ENCODE assay signal across 18 mouse cellular contexts in the genomic region with DNA sequence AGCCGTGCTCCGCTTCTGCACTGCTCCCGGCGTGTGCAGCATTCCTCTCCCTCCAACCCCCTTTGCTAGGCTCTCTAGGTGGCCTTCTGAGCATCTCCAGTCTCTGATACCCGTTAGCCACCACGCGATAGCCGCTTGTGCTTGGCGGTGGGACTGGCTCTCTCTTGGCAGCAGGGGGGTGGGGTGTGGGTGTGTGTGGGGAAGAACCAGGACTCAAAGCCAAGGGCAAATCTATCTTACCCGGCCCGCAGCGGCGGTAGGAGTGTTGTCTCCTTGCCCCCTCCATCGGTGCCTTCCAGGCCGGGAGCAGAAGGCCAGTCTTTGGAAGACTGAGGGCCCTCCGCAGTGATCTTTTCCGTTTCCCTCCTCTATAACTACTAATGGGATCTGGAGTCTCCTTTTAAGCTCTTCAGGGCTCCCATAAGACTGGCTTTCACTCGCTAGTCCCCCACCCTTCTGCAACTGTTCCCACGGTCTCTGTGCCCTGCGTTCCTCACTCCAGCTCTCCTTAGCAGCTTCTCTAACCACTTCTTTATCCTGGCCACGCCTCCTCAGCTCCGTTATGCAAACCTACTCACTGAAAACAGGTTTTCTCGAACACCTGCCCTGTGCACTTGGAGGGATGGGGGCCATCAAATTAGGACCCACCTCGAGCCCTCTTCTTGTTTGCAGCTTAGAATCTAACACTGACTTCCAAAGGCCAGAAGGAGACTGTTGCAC. TPM values are rescaled to one million over a fixed set of nuclear protein-coding genes. Genes with fewer than 3 reads are reported as not detected.
DNase-seq lines count a peak whose midpoint lies in the region; ATAC-seq and TF ChIP-seq lines count a peak whose summit lies in the region.
"Had no signal": no experiment of that assay in that cellular context is flagged by ENCODE, and none has a peak within 500 bp of the region (broad histone marks: within the 10 kb centered on the region; RNA-seq: fewer than 3 reads in every experiment).

No protein-coding gene starts in this region.

- no peak for TF ChIP-seq CTCF in hindbrain, postnatal 0 days (IDR thresholded peaks at IDR 0.05; ENCODE audit: low read depth)
- no peak for TF ChIP-seq CTCF in kidney, adult 2 months (conservative IDR thresholded peaks at IDR 0.05; ENCODE audit: insufficient read depth, insufficient read length, low read depth, low read length)

- WGBS in hindbrain, embryonic 15.5 days: 1% methylated on average over 24 of the region's 24 CpGs
- WGBS in hindbrain, postnatal 0 days: under 1% methylated on average over 24 of the region's 24 CpGs
- 1% methylated on average over 24 of the region's 24 CpGs for WGBS in forebrain, embryonic 15.5 days
- under 1% methylated on average over 24 of the region's 24 CpGs for WGBS in midbrain, embryonic 14.5 days
- WGBS in kidney, adult 2 months: 4% methylated on average over 24 of the region's 24 CpGs

- peak; percentile 30; the same call in 1 of the 2 replicates for ATAC-seq in hindbrain, embryonic 15.5 days (ENCODE audit: low FRiP score, low read depth)
- no peak for ATAC-seq in hindbrain, postnatal 0 days
- ATAC-seq in forebrain, embryonic 15.5 days (replicated peaks): peak; percentile 23; the same call in 1 of the 2 replicates
- 0 out of 2 replicates have a peak, but pooled peaks have one; percentile 10 for ATAC-seq in midbrain, embryonic 14.5 days (ENCODE audit: low FRiP score, low TSS enrichment)
- ATAC-seq: inflammation-experienced regulatory T-cells, adult 6 months; Patski had no signal

- no peaks in the 10 kb centered on the region for H3K9me3 ChIP-seq in hindbrain, embryonic 15.5 days
- H3K9me3 ChIP-seq in hindbrain, postnatal 0 days (ENCODE audit: low read length): no peaks in the 10 kb centered on the region
- no peaks in the 10 kb centered on the region for H3K9me3 ChIP-seq in forebrain, embryonic 15.5 days
- H3K9me3 ChIP-seq in midbrain, embryonic 14.5 days (ENCODE audit: control insufficient read depth, low read length): no peaks in the 10 kb centered on the region
- H3K9me3 ChIP-seq: lung, embryonic 15.5 days had no signal

- H3K4me1 ChIP-seq in hindbrain, embryonic 15.5 days (replicated peaks): no peaks in the 10 kb centered on the region
- no peaks in the 10 kb centered on the region for H3K4me1 ChIP-seq in hindbrain, postnatal 0 days (ENCODE audit: insufficient read depth, low read length)
- H3K4me1 ChIP-seq in forebrain, embryonic 15.5 days: no peaks in the 10 kb centered on the region
- no peaks in the 10 kb centered on the region for H3K4me1 ChIP-seq in midbrain, embryonic 14.5 days (ENCODE audit: control insufficient read depth, insufficient read depth, low read length)
- no peaks in the 10 kb centered on the region for H3K4me1 ChIP-seq in kidney, adult 2 months (ENCODE audit: control insufficient read depth, insufficient read depth, low read length)
- H3K4me1 ChIP-seq: lung, embryonic 15.5 days had no signal

- no peak overlapping the region for H3K9ac ChIP-seq in hindbrain, embryonic 15.5 days
- no peak overlapping the region for H3K9ac ChIP-seq in hindbrain, postnatal 0 days (replicated peaks; ENCODE audit: low read length)
- H3K9ac ChIP-seq in forebrain, embryonic 15.5 days (replicated peaks): no peak overlapping the region
- no peak overlapping the region for H3K9ac ChIP-seq in midbrain, embryonic 14.5 days (replicated peaks; ENCODE audit: low read length)
- H3K9ac ChIP-seq: lung, embryonic 15.5 days had no signal

- H3K4me2 ChIP-seq in hindbrain, embryonic 15.5 days: no peak overlapping the region
- no peak overlapping the region for H3K4me2 ChIP-seq in hindbrain, postnatal 0 days (ENCODE audit: low read depth, low read length)
- no peak overlapping the region for H3K4me2 ChIP-seq in forebrain, embryonic 15.5 days (replicated peaks)
- H3K4me2 ChIP-seq in midbrain, embryonic 14.5 days (ENCODE audit: low read length): no peak overlapping the region
- H3K4me2 ChIP-seq: heart, embryonic 11.5 days; lung, embryonic 15.5 days had no signal

- DNase-seq in hindbrain, postnatal 0 days (ENCODE audit: low spot score): no peak
- DNase-seq in embryo, embryonic 11 days: peak; percentile 38
- DNase-seq in midbrain, embryonic 14.5 days: peak; percentile 9
- DNase-seq in thymus, postnatal 10 days (ENCODE audit: low spot score in 2 of 2): no peak
- no peak for DNase-seq in layer of hippocampus, adult 9-11 months
- DNase-seq in kidney, adult 2 months: no peak
- DNase-seq: adrenal gland, adult 8-10 months; cerebellum, postnatal 14 days; gastrocnemius, adult 2 months; kidney, postnatal 4 days; liver had no signal

- TF ChIP-seq POLR2A in kidney, adult 2 months (IDR thresholded peaks at IDR 0.05; ENCODE audit: low read depth, low read length): no peak

- H3K27ac ChIP-seq in hindbrain, embryonic 15.5 days (replicated peaks): no peak overlapping the region
- H3K27ac ChIP-seq in hindbrain, postnatal 0 days: no peak overlapping the region
- H3K27ac ChIP-seq in forebrain, embryonic 15.5 days (replicated peaks): no peak overlapping the region
- H3K27ac ChIP-seq in midbrain, embryonic 14.5 days (replicated peaks; ENCODE audit: low read depth, low read length): no peak overlapping the region
- H3K27ac ChIP-seq in kidney, adult 2 months (ENCODE audit: insufficient read depth, low read depth, low read length): no peak overlapping the region
- H3K27ac ChIP-seq: gastrocnemius, adult 2 months; lung, embryonic 15.5 days had no signal

- H3K4me3 ChIP-seq in hindbrain, embryonic 15.5 days: no peak overlapping the region
- no peak overlapping the region for H3K4me3 ChIP-seq in hindbrain, postnatal 0 days (ENCODE audit: low read length)
- H3K4me3 ChIP-seq in forebrain, embryonic 15.5 days: no peak overlapping the region
- H3K4me3 ChIP-seq in midbrain, embryonic 14.5 days (replicated peaks; ENCODE audit: low read depth, low read length): no peak overlapping the region
- no peak overlapping the region for H3K4me3 ChIP-seq in kidney, adult 2 months (ENCODE audit: insufficient read depth, low read depth, low read length)
- H3K4me3 ChIP-seq: gastrocnemius, adult 2 months; lung, embryonic 15.5 days had no signal

- H3K27me3 ChIP-seq in hindbrain, embryonic 15.5 days: peaks cover 91% of the 10 kb centered on the region
- peaks cover 85% of the 10 kb centered on the region for H3K27me3 ChIP-seq in hindbrain, postnatal 0 days (ENCODE audit: insufficient read depth, low read length)
- peaks cover 93% of the 10 kb centered on the region for H3K27me3 ChIP-seq in forebrain, embryonic 15.5 days
- peaks cover 96% of the 10 kb centered on the region for H3K27me3 ChIP-seq in midbrain, embryonic 14.5 days (ENCODE audit: control insufficient read depth, insufficient read depth, low read length)
- H3K27me3 ChIP-seq in kidney, adult 2 months (replicated peaks; ENCODE audit: control insufficient read depth, insufficient read depth, low read length): peaks cover 20% of the 10 kb centered on the region
- H3K27me3 ChIP-seq: CH12.LX, Patski had no signal

- H3K36me3 ChIP-seq in hindbrain, embryonic 15.5 days: no peaks in the 10 kb centered on the region
- H3K36me3 ChIP-seq in hindbrain, postnatal 0 days (ENCODE audit: insufficient read depth, low read length): no peaks in the 10 kb centered on the region
- no peaks in the 10 kb centered on the region for H3K36me3 ChIP-seq in forebrain, embryonic 15.5 days
- H3K36me3 ChIP-seq in midbrain, embryonic 14.5 days (ENCODE audit: control insufficient read depth, insufficient read depth, low read length): no peaks in the 10 kb centered on the region
- H3K36me3 ChIP-seq in kidney, adult 2 months (ENCODE audit: control insufficient read depth, insufficient read depth, low read length): no peaks in the 10 kb centered on the region
- H3K36me3 ChIP-seq: lung, embryonic 15.5 days had no signal

RNA-seq across cellular contexts. Expression of gene Cdkn2a, which starts 19.5 kb away (rescaled TPM):
- polyA plus RNA-seq in hindbrain, embryonic 15.5 days (2015; fragmentation: Nextera tagmentation; extraction: Ambion mirVana): not detected in 2 replicates
- not detected in 2 replicates for total RNA-seq in hindbrain, postnatal 0 days (2014; rRNA removed)
- not detected in 2 replicates for polyA plus RNA-seq in hindbrain, postnatal 0 days (2015; fragmentation: Nextera tagmentation; extraction: Ambion mirVana)
- not detected in 2 replicates for polyA plus RNA-seq in forebrain, embryonic 15.5 days (2015; fragmentation: Nextera tagmentation; extraction: Ambion mirVana)
- not detected in 2 replicates for polyA plus RNA-seq in midbrain, embryonic 14.5 days (2014; fragmentation: Nextera tagmentation; extraction: Ambion mirVana)
- polyA plus RNA-seq in kidney, adult 2 months (2012; rRNA removed): 0.15 and 0.39 TPM in 2 replicates
- total RNA-seq: CH12.LX; gastrocnemius, adult 2 months had no signal
- polyA plus RNA-seq: heart, embryonic 11.5 days; lung, embryonic 15.5 days had no signal

RNA-seq across cellular contexts. Expression of gene Cdkn2b, which starts 35.9 kb away (rescaled TPM):
- 1.0 and 1.5 TPM in 2 replicates for polyA plus RNA-seq in hindbrain, embryonic 15.5 days (2015; fragmentation: Nextera tagmentation; extraction: Ambion mirVana)
- 3.4 and 5.7 TPM in 2 replicates for total RNA-seq in hindbrain, postnatal 0 days (2014; rRNA removed)
- polyA plus RNA-seq in hindbrain, postnatal 0 days (2015; fragmentation: Nextera tagmentation; extraction: Ambion mirVana): 2.3 TPM in 2 replicates
- 0.76 and 0.83 TPM in 2 replicates for polyA plus RNA-seq in forebrain, embryonic 15.5 days (2015; fragmentation: Nextera tagmentation; extraction: Ambion mirVana)
- polyA plus RNA-seq in midbrain, embryonic 14.5 days (2014; fragmentation: Nextera tagmentation; extraction: Ambion mirVana): 0.47 and 0.75 TPM in 2 replicates
- 5.1 and 7.2 TPM in 2 replicates for polyA plus RNA-seq in kidney, adult 2 months (2012; rRNA removed)
- total RNA-seq: CH12.LX had no signal

Comparison
In these comparisons a context has a peak if more than half of its experiments do, and no peak if none do; other contexts are left out.
1. DNase-seq: peak in embryo, embryonic 11 days (single experiment) and midbrain, embryonic 14.5 days (single experiment); none in hindbrain, postnatal 0 days (single experiment), thymus, postnatal 10 days (0 of 2), layer of hippocampus, adult 9-11 months (single experiment) and kidney, adult 2 months (single experiment).